Mouse (Mus musculus) spleen, adult 12 weeks (tissue): ENCODE measurements around the gene Sae1.
"Not testable (repeated sequence)": the region's sequence is repeated elsewhere in the genome, so short reads cannot be mapped to it uniquely, and the experiment has no call there.

Source experiments
- DNase-seq: peaks from one replicate; pipeline ENCODE4 v3.0.0; 2022; ENCODE audit warnings: low spot score

Gene Sae1

DNA sequence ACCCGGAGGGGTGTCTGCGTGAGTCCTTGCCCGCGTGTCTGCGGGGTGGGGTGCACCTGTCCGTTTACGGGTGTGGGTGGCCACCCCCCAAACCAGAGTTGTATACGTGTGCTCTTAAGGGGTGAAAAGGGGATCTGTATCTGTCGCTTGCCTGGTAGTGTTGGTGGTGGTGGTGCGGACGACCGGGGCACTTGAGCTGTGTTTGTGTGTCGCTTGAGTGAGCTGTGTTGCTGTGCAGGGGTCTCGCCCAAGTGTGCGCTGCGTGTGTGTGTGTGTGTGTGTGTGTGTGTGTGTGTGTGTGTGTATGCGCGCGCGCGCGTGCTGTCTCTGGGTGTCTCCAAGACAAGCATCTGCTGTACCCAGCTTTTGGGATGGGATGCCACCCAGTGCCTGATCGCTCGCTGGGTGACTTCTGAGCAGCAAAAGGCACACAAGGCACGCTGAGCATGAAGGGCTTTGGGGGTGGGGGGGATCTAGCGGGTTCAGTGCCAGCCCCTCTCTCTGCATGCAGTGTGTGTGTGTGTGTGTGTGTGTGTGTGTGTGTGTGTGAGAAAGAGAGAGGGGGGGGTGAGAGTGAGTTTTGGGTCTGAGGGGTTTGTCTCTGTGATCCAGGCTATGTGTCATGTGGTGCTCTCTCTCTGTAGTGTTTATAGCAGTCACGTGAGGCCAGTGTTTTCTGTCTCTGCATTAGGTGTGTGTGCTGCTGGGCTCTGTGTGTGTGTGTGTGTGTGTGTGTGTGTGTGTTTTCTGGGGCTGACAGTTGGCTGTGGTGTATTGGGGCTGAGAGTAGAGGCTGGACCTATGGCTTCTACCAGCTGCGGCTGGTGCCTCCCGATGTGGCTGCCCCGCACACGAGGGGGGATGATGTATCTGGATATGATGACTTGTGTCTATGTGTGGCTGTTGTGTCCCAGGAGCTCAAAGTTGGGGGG, 76.8 kb downstream of the Sae1 start:
- peak; percentile 26 for DNase-seq

DNA sequence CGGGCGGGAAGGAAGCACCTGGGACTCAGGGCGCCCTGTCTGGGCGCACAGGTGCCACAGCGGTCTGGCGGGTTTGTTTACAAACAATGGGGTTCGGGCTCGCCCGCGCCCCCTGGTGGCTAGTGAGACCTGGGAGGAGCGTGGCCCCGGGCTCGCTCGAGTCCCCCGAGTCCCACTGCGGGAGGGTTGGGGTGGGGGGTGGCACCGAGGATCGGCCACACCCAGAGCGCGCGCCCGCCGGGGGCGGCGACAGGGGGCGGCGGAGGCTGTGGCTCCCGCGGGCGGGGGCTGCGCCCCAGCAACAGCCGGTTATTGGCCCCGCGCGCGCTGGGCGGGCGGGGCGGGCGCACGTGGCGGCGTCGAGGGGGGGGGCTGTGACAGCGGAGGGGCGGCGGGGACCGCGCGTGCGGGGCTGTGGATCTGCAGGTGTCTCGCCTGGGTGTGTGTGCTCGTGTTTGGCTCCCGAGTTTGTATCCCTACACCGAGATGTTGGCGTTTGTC, 77.5 kb downstream of the Sae1 start:
- DNase-seq = peak; percentile 87

DNA sequence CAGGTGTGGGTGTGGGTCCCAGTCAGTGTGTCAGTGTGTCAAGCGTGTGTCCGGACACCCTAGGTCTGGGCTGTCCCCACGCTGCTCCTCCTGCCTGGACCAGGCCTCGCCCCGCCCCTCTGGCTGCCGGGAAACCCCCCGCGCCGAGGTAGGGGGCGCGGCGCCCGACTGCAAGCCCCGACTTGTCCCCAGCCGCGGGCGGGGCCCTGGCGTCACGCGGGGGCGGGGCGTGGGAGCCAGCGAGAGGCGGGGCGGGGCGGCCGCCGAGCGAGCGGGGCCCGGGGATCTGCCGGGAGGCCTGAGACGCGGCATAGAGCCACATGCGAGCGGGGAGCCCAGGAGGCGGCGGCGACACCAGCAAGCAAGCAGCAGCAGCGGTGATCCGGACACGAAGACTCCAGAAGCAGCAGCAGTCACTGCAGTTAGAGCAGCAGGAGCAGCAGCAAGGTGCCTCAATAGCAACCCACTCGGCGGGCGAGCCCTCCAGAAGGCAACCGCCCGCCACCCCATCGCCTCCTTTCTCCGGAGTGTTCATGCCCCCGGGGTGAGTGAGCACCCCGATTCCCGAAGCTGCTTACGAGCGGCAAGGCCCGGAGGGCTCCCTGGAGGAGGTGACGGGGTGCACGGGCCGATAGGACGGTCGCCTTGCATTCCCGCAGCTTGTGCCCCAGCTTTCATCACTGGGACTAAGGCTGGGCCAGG, 78.1 kb downstream of the Sae1 start:
- DNase-seq = peak; percentile 82

DNA sequence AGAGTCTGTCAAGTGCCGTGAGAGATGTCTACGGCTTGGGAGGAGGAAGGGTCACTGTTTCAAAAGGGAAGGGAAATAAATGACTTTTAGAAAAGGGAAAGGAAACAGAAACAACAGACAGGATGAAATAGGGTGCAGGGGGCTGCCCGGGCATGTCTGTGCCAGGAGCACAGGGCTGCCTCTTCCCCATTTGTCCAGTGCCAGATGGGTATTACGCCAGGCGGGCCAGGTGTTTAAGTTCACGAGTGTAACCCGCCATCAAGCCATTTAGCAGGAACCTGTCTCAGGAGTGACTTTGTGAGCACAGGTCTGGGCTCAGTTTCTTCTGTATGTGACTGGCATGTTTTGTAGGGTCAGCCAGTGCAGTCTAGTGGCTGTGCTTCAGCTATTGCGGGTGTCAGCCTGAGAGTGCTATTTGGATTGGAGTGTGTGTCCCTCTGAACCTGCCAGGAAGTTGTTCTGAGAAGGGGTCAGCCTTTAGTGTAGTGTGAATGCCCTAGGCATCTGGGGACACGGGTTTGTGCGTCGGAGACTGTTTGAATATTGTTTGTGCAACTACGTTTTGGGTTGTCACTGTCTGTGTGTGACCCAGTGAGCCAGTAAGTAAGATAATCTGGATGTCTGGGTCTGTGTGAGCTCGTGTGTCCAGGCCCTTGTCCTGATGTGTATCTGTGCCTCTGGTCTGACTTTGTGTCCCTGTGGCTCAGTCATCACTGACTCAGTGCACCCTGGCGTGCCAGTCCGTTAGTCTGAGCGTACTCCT, 78.9 kb downstream of the Sae1 start:
- peak; percentile 51 for DNase-seq

DNA sequence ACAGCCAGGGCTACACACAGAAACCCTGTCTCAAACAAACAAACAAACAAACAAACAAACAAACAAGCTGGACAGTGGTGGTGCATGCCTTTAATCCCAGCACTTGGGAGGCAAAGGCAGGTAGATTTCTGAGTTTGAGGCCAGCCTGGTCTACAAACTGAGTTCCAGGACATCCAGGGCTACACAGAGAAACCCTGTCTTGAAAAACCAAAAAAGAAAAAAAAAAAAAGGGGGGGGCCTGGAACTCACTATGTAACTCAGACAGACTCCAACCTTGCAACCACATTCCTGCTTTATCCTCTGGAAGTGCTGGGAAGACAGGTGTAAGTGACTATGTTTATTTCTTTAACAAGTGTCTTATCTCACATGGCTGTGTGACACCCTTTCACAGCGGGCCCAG, 79.5 kb downstream of the Sae1 start, which contains the start of gene Bbc3:
Bbc3 (plus strand) TSS at position 301 of the 400 bp plus-strand sequence.
- not testable (repeated sequence) for DNase-seq

DNA sequence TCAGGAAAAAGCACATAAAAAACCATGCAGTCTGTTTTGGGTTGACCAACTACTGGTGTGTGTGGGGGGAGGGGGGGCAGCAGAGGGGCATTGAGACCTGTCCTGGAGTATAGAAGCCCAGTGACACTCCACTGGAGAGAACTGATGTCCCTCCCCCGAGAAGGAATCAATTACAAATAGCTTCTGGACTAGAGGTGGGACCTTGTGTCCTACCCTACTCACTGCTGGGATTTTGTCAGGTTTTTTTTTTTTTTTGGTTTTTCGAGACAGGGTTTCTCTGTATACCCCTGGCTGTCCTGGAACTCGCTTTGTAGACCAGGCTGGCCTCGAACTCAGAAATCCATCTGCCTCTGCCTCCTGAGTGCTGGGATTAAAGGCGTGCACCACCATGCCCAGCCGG, 80.5 kb downstream of the Sae1 start:
- DNase-seq = not testable (repeated sequence)

DNA sequence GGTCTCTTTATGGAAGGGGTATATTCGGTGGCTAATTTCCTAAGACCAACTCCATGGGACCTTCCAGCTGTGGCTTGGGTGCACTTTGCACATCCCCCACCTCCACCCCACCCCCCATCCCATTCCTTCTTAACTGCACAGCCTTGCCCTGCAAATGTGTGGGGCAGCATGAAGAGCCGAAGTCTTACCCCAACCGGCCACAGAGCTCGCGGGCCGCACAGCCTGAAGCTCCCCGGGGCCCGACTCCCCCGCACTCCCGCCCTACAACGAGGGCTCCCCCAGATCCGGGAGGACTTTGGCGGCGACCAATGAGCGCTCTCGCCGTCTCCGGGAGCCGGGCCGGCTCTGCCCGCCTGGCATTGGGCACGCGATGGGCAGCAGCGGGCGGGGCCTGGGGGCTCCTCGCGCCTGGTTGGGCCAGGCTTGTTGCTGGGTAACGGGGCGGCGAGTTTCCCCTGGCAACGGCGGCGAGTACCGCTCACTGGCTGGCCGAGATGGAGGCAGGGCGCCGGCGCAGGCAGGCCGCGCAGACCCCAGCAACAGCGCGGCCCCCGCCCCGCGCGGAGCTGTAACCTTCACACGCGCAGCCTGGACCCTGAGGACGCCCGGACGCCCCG, 88.1 kb downstream of the Sae1 start:
- peak; percentile 31 for DNase-seq

DNA sequence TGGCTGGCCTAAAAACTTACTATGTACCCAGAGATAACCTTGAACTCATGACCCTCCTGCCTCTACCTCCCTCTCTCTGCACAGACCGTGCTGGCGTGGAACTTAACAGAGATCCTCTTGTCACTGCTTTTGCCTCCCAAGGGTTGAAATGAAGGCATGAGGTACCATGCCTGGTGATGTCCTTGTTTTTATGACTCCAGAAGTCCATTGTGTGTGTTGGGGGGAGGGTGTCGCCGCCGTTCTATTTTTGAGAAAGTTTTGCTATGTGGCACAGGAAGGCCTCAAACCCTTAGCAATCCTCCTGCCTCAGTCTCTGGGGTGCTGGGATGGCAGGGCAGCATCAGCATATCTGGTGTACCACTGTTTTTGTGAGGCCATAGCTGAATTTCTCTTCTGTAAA, 88.7 kb downstream of the Sae1 start:
- no peak for DNase-seq

DNA sequence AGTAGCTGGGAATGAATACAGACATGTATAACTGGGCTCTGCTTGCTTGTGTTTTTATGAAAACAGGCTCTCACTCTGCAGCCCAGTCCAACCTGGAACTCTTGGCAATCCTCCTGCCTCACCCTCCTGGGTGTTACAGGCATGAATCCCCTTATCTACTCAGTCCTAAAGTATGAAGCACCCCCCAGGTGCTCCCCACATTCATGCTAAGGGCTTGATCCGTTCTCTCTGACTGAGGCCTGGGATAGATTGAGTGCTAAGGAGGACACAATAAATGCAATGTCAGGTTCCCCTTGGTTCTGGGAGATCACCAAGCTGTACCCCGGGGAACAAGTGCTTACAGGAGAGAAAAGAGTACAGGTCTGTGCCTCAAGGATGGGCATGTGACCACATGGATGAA, 90.0 kb downstream of the Sae1 start:
- no peak for DNase-seq

DNA sequence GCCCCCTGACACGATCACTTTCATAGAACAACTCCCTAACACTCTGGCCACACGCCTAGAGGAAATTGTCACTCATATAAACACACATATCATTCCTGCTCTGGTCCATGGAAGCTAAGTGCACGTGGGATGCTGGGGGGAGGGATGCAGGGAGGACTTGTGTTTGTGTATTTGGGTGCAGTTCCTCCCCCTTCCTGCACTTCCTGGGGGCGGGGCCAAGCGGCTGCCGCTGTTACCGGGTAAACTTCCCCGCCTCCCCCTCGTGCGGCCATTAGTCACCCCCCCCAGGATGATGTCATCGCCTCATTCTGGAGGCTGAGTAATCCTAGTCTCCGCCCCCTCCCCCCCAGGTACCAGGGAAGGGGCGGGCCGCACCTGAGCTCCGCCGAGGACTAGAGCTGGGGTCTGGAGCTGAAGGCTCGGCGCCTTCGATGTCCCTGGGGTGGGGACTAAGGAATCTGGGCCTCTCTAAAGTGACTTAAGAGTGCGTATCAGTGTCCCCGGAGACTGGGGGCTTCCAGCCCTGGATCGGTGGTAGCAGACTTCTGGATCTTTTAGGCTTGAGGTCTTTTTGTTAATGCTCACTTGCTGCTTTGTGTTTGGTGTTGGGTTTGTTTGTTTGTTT, 90.7 kb downstream of the Sae1 start:
- peak; percentile 78 for DNase-seq

DNA sequence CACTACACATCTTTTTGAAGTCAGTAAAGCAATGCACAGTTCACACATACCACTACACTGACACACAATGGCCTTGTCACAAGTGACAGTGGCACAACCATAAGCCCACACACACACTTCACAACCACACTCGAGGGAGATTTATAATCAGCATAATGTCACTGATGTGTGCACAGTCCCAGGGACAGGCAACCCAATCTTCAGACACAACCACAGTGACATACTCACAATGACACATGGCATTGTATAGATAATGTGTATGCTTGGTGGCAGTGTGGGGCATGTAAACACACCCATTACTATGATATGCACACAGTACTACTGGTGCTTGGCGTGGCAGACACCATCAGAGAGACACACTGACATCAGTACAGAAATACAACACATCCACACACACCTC, 91.5 kb downstream of the Sae1 start:
- DNase-seq = no peak

DNA sequence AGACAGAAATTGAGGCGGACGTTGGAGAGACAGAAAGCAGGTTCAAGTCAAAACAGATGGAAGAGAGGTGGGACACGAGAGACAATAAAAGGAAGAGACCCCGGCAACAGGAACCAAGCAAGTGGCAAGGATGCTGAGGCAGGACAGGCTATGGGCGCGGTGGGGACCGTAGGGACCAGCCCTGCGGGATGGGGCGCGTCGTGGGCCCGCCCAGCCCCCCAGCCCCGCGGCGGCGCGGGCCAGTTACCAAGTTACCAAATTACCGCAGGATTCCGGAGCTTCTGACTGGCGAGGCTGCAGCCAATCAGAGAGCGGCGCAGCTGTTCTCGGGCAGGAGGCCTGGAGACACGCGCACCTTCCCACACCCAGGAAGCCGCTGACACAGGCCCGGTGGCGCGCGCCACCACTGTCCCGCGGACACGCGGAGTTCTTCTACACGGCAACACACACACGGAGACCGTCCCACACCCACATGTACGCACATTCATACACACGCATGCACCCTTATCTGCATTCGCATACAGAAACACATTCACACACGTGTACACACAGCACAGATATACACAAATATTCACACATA, 92.2 kb downstream of the Sae1 start:
- DNase-seq = peak; percentile 49

DNA sequence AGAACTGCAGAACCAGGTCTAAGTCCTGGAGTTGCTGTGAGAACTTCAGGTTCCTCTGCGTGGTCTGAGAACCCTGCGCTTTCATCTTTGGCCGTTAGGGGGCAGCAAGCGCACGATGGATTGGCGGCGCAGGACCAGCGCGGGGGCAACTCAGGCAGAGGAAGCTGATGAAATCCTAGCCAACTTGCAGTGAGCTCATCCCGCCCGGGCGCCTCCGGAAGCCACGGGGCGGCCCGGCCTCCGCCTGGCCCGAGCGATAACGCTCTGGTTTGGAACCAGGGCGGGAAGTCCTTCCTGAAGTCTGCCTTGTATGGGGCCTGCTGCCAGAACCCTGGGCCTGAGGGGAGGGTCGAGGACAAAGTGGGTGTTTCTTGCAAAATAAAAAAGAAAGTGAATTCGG, 92.8 kb downstream of the Sae1 start:
- DNase-seq = peak; percentile 91

DNA sequence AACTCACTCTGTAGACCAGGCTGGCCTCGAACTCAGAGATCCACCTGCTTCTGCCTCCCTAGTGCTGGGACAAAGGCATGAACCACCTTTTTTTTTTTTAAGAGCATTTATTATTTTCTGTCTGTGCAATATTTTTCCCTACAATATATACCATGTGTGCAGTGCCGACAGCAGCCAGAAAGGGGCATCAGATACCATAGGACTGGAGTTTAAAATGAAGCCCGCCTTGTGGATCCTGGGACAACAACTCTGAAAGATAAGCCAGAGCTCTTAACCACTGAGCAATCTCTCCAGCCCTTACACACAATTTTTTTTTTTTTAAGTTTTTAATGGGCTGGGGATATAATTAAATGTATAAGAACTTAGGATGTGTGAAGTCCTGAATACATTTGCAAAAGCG, 93.3 kb downstream of the Sae1 start:
- no peak for DNase-seq

DNA sequence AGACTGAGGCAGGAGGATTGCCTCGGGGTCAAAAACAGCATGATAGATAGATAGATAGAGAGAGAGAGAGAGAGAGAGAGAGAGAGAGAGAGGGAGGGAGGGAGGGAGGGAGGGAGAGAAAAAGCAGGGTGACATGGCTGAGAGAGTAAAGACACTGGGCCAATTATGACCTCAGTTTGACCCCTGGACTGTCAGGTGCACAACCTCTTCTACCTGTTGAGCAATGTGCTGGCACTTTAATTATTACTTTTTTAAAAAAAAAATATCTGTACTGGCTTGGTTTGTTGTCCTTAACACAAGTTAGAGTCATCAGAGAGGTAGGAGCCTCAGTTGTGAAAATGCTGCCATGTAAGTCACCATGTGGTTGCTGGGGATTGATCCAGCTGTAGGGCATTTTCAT, 99.8 kb downstream of the Sae1 start:
- no peak for DNase-seq

DNA sequence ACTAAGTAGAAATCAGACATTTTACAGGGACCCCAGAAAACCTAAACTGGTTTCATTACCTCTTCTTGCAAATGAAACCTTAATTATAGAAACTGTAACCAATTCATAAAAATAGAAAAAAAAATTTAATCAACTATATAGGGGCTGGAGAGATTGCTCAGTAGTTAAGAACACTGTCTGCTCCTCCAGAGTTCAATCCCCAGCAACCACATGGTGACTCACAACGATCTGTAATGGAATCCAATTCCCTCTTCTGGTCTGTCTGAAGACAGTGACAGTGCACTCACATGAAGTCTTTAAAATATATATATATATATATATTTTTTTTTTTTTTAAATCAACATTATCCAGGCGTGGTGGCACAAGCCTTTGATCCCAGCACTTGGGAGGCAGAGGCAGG, 100.6 kb downstream of the Sae1 start:
- no peak for DNase-seq

DNA sequence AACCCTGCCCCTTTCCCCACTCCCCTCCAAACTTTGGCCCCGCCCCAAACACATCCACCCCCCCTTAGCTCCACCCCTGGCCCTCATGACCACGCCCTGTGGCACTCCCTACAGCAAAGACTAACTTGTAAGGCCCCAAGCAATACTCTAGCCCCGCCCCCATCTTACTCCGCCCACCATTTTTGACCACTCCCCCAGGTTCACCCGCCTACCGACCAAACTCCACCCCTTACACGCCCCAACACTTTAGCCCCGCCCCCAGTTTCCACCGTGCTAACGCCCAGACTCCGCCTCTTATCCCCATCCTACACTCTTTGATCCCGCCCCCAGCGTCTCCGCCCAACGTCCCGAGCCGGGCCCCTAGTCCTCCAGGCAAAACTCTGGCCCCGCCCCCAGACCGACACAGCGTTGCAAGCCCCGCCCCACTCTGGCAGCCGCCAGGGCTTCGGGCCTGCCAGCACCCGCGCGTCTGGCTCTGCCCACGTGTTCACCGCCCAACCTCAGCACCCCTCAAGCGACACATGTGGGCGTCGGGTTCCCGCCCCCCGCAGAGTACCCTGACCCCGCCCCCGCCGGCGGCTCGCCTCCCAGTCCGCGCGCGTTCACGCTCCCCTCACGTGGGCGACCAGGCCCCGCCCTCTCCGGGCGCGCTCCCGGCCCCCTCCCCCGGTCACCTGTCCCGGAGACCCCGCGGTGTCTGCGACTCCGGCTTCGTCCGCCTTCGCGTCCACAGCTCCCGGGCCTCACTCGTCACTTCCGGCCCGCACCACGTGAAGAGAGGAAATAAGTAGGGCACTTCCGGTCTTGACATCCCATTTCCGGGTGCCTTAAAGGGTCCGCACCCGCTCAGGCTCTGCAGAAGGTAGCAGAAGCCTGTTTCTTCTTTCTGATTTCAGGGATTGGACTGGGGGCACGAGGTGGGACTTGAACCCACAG, 101.3 kb downstream of the Sae1 start, which contains the start of gene Ccdc9:
Ccdc9 (minus strand) TSS at position 770 of the 936 bp plus-strand sequence.
- peak; percentile 99 for DNase-seq

DNA sequence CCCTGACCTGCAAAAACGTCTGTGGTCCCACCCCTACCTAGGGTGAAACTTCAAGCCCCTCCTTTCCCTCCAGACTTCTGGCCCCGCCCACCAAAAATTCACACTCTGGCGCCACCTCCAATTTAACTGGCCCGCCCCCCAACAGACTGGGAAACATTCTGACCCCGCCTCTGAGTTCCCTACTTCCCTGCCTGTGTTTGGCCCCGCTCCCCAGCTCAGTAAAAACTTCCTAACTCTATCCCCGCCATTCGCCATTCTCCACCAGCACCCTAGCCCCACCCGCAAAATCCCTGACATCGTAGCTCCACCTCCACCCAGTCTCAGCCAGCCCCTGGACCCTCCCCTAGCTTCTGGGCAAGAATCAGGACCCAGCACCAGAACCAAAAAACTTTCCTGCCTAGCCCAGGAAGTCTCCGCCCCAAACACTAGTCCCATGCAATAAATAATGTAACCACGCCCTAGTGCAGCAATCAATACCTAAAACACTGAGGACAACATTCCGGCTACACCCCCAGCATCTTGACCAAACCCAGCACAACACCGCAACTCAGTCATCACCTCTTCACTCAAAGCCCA, 102.1 kb downstream of the Sae1 start:
- DNase-seq = peak; percentile 45

DNA sequence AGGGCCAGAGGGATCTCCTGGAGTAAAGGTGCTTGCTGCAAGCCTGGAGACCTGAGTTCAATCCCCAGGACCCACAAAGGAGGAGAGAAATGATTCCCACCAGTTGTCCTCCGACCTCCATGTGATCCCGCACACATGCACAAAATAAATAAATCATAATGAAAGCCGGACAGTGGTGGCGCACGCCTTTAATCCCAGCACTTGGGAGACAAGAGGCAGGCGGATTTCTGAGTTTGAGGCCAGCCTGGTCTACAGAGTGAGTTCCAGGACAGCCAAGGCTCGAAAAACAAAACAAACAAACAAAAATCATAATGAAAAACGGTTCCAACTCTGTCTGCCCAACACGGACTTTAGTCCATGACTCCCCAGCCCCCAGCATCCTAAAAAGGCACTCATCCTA, 102.7 kb downstream of the Sae1 start:
- no peak for DNase-seq
